Comparison of ENCODE assay signal across 8 mouse cellular contexts in the genomic region with DNA sequence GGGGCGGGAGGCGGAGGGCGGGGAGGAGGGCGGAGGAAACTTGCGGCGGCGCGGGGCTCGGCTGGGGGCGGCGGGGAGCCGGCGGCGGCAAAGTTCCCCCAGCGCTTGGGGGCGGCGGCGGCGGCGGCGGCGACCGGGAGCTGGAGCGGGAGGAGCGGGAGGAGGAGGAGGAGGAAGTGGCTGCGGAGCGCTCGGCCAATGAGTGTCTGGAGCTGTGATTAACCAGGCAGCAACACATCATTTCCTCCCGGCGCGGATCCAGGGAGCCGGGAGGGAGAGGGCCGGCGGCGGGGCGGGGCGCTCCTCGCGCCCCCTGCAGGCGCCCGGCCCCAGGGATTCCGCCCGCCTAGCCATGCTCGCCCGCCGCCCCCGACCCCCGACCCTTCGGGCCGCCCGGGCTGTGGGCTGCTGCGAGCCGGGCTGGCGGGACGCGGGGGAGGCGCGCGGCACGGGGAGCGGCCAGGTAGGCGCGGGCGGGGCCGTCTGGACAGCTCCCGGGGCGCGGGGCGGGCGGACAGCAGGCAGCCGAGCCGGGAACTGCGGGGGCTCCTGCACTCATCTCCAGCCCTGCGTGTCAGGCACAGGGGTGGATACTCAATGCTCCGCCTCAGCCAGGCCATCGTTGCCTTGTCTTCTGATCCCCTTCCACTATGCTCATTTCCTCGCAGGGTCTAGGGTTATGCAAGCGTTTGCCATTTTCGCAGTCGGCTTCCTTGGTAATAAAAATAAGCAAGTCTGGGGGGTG. TPM values are rescaled to one million over a fixed set of nuclear protein-coding genes. Genes with fewer than 3 reads are reported as not detected.
DNase-seq lines count a peak whose midpoint lies in the region; ATAC-seq and TF ChIP-seq lines count a peak whose summit lies in the region.

A gene (minus strand): TSS at position 92 of the 745 bp plus-strand sequence.
A gene (plus strand): TSS at position 233 of the 745 bp plus-strand sequence.

- H3K4me1 ChIP-seq in ES-E14 (ENCODE audit: control insufficient read depth in 2 of 2, insufficient read depth in 2 of 2, low read length in 2 of 2, poor library complexity in 1 of 2), result peaks cover 6 to 12% of the 10 kb centered on the region in 2 experiments; a peak in 3 of 4 replicates
- peaks cover 31% of the 10 kb centered on the region for H3K4me1 ChIP-seq in lung, embryonic 16.5 days (replicated peaks; ENCODE audit: control insufficient read depth, insufficient read depth, low read length)

- peak within 1 kb of the TSS; percentile 89 to 93 for H3K4me3 ChIP-seq in ES-E14 (ENCODE audit: insufficient read depth in 1 of 2, low read depth in 1 of 2, low read length in 2 of 2, poor library complexity in 1 of 2, severe bottlenecking in 1 of 2)
- peak within 1 kb of the TSS; percentile 87 for H3K4me3 ChIP-seq in lung, embryonic 16.5 days (ENCODE audit: low read length)

- peak; percentile 54 for DNase-seq in ES-E14 (ENCODE audit: low read depth, low spot score)
- DNase-seq in cerebellum, adult 18-20 months, result peak; percentile 92 to 93
- DNase-seq in layer of hippocampus, postnatal 10 days (ENCODE audit: low spot score in 2 of 2), result peak; percentile 84 to 91
- DNase-seq in ovary, postnatal 14 days (ENCODE audit: low spot score), result peak; percentile 78
- peak; percentile 46 to 59 for DNase-seq in thymus, postnatal 36 days

- H3K9me3 ChIP-seq in ES-E14 (ENCODE audit: control insufficient read depth, insufficient read depth, low read depth, low read length), result no peaks in the 10 kb centered on the region
- H3K9me3 ChIP-seq in lung, embryonic 16.5 days (ENCODE audit: control insufficient read depth, low read length), result no peaks in the 10 kb centered on the region

- no peak within 1 kb of the TSS; the same call in 1 of the 2 replicates for H3K27ac ChIP-seq in ES-E14 (ENCODE audit: insufficient read depth, low read depth, low read length, poor library complexity, severe bottlenecking)
- peak within 1 kb of the TSS; percentile 97 for H3K27ac ChIP-seq in lung, embryonic 16.5 days (ENCODE audit: low read length)

- H3K27me3 ChIP-seq in lung, embryonic 16.5 days (ENCODE audit: control insufficient read depth, insufficient read depth, low read depth, low read length), result no peaks in the 10 kb centered on the region

- peak within 1 kb of the TSS; percentile 81 for H3K9ac ChIP-seq in ES-E14 (ENCODE audit: insufficient read depth, low read depth, low read length, poor library complexity, severe bottlenecking)
- peak within 1 kb of the TSS; percentile 88 for H3K9ac ChIP-seq in lung, embryonic 16.5 days (ENCODE audit: low read length)

- H3K36me3 ChIP-seq in ES-E14 (ENCODE audit: control insufficient read depth, insufficient read depth, low read length, poor library complexity, severe bottlenecking), result no peaks in the 10 kb centered on the region
- no peaks in the 10 kb centered on the region for H3K36me3 ChIP-seq in lung, embryonic 16.5 days (ENCODE audit: control insufficient read depth, insufficient read depth, low read length)

- 1% methylated on average over 34 of the region's 80 CpGs for WGBS in lung, embryonic 16.5 days

- peak within 1 kb of the TSS; percentile 74 for H3K4me2 ChIP-seq in lung, embryonic 16.5 days (ENCODE audit: low read depth, low read length)

- ATAC-seq in frontal cortex, adult (ENCODE audit: low TSS enrichment), result peak; percentile 79
- ATAC-seq in hematopoietic stem cell, adult 5-6 weeks (replicated peaks in 1 of 2; ENCODE audit: insufficient read depth in 1 of 2, low FRiP score in 2 of 2, low TSS enrichment in 1 of 2, low read depth in 1 of 2, poor library complexity in 2 of 2, severe bottlenecking in 2 of 2), result peak; percentile 65 to 84
- ATAC-seq in lung, embryonic 16.5 days (ENCODE audit: low read depth), result peak; percentile 97

- in situ Hi-C loops in ES-E14 (cut with MboI; ENCODE audit: low sequenced_read_pairs in 2 of 2, unreplicated experiment in 2 of 2), result no loop called here

TF ChIP-seq in ES-E14, 5 proteins besides CTCF, POLR2A, EP300 and RAD21:
- TF ChIP-seq HCFC1 (IDR thresholded peaks at IDR 0.05; ENCODE audit: borderline replicate concordance, insufficient read depth, low read length), result no peak
- TF ChIP-seq ZC3H11A (IDR thresholded peaks at IDR 0.05; ENCODE audit: borderline replicate concordance, low read depth, low read length), result no peak
- TF ChIP-seq CHD2 (IDR thresholded peaks at IDR 0.05; ENCODE audit: low read depth, low read length), result no peak

RNA-seq across cellular contexts. Expression of the first gene that starts in this region (rescaled TPM):
- total RNA-seq in ES-E14 (2012; rRNA removed), result 6.6 and 8.0 TPM in 2 replicates
- total RNA-seq in hematopoietic stem cell, adult 5-6 weeks (2017), result 1.0 and 1.8 TPM in 2 replicates
- 10 to 100 TPM; 50.1 to 52.9 TPM for total RNA-seq in layer of hippocampus, postnatal 10 days (2021)
- polyA plus RNA-seq in lung, embryonic 16.5 days (2015; fragmentation: Nextera tagmentation; extraction: Ambion mirVana), result 4.8 and 5.6 TPM in 2 replicates

RNA-seq across cellular contexts. Expression of the second gene that starts in this region (rescaled TPM):
- 0.63 and 0.67 TPM in 2 replicates for total RNA-seq in ES-E14 (2012; rRNA removed)
- total RNA-seq in hematopoietic stem cell, adult 5-6 weeks (2017), result 1.6 TPM in 1 of 2 replicates, not detected in the other
- total RNA-seq in layer of hippocampus, postnatal 10 days (2021), result 10 to 100 TPM; 15.0 to 18.2 TPM
- polyA plus RNA-seq in lung, embryonic 16.5 days (2015; fragmentation: Nextera tagmentation; extraction: Ambion mirVana), result 6.6 and 7.4 TPM in 2 replicates
